Mouse (Mus musculus) liver, adult (tissue): ENCODE measurements at regions not wholly inside any gene's neighbourhood (a gene's known extent, or its start where the extent isn't known, plus 50 kb on each side); places are given as distances from the start of the nearest gene placed in this dataset.

Source experiments
- GATA4 ChIP-seq: IDR thresholded peaks from 2 replicates; pipeline ENCODE4 v1.6.1; 2014; ENCODE audit warnings: mild to moderate bottlenecking, low read length; ENCODE audit not compliant: insufficient replicate concordance

DNA sequence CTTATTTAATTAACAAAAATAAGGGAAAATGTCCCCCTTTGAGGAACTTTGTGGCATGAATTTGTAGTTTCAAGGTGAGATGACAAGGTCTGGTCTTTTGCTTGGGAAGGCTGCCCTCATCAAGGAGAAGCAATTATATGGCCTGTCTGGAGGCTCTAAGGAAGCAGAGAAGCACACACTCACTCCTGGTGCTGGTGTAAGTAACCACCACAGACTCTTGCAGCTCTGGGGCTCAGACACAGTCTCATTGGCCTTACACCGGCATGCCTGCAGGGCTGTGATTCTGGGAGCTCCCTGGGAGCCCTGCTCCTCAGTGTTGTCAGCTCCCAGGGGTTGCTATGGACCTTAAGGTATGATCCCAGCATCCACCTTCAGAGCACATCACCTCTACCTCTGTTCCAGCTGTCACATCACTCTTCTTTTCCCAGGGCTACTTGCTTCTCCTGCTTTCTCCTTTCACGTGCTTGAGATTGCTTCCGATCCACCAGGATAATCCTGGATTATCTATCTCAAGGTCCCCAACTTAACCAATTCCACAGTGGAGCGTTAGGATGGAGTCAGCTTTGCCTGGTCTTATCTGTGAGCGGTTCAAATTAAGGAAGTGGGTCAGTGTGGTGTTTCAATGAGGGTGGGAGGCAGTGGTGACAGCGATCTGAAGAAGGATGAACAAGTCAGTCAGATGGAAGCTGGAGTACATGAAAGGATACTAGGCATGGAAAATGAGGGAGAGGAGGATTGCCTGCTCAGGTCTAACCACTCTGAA, 96.0 kb upstream of the Clnk start:
- no peak for TF ChIP-seq GATA4

DNA sequence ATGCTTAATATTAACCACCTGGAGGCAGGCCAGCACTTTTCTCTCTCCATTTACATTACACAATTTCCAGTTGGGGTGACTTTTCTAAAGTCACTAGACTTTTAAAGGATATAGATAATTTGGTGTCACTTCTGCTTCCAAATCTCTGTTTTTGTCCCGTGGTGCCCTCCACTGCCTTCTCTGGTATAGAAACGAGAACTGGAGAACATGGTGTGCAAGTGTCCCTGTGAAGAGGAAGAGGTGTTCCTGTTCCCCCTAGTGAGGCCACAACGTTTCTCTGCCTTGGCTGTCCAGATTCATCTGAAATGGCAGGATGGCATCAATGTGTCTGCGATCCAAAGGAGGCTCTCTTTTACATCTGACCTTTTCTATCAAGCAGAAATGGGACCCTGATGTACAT, 93.9 kb upstream of the Clnk start:
- no peak for TF ChIP-seq GATA4

DNA sequence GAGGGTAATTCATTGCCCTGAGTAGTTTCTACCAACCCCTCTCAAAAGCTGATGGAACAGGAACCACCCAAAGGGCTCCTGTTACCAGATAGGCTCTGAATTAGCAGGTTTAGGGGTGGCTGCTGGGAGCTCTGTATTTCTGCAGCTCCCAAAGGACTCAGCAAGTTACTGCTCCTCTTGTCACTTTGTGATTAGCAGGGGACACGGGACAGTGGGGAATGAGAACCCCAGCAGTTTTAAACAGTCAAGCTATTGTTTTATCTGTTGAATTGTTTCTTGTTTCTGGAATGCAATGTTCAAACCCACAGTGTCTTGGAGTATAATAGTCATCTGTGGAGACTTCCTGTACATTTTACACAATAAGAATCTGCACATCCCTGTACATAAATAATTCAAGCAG, 90.4 kb upstream of the Clnk start:
- TF ChIP-seq GATA4, result no peak

DNA sequence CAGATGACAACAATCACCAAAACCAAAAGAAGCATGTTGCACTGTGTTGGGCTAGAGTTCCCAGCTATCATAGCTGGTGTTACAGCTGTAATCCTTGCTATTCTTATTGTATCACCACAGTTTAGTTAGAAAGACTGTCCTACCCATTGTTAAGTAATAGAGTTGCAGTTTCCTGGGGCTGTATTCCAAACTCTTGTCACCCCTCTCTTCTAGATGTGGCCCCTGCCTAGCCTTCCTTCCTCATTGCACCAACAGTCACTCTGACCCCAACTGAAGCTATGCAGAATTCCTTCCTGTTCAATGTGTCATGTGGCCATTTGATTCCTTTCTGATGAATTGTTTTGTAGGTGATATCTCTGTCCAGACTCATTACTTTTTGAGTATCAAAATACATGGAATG, 87.8 kb upstream of the Clnk start:
- no peak for TF ChIP-seq GATA4

DNA sequence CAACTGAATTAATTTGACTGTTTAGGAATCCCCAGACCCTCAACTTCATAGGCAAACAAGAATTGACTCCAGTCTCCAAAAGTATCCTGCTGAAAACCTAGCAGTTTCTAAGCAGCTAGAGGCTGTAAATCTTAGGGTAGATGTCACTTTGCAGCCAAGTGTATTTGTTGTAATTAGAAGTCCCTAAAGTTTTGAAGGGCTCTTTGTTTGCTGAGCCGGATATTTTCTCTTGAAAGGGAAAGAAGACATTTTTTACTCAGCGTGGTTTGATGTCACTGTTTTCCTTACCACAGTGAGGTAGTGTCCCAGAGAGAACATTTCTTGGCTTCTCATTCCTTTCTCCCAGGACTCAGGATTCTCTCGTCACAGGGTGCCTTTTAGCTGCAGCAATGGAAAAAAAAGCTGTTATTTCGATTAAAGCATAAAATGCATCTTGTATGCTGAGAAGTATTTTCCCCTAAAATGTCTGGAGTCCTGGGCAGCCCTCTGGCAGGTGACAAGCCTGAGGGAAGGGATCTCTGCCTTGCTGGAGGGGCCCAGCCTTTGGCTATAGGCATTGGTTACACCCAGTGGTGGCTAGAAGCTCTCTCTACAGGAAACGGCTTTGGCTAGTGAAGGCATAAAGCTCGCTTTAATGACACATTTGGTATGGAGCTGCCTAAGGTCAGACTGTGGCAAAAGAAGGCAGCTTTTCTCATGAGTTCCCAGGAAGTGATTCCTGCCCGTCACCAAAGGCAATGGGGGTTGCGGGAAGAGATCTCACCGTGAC, 74.1 kb upstream of the Clnk start:
- no peak for TF ChIP-seq GATA4

DNA sequence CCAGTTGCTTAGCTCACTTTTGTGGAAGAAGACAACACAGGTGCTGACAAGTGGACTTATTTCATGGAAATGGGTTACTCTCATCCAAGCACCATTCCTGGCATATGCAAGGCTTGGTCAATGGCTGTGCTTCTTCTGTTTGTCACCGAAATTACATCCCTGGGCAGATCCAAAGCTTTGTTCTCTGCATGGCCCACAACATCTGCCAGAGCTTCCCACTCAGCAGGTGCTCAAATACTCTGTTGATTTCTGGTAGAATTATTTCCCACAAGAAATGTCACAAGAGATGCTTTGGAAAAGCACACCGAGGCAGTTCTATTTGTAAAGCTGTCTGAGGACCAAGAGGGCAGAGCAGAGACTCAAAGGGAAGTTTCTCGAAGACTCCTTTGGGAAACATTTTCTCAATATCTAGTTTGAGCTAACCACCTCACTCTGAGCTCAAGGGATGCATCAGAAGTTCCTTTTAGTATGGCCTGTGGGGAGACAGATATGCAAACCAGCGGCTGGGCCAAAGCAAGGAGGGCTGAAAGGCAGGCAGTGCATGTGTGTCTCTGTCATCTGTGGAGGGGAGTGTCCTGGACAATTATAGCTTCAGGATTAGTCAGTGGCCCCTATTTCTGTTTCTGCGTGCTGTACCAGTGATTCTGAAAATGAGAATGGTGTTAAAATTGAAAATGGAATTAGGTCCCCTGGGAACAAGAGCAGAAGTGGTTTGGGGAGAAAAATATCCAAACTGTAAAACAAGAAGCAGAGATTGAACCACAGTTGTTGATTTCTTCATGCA, 69.5 kb upstream of the Clnk start:
- TF ChIP-seq GATA4, result no peak

DNA sequence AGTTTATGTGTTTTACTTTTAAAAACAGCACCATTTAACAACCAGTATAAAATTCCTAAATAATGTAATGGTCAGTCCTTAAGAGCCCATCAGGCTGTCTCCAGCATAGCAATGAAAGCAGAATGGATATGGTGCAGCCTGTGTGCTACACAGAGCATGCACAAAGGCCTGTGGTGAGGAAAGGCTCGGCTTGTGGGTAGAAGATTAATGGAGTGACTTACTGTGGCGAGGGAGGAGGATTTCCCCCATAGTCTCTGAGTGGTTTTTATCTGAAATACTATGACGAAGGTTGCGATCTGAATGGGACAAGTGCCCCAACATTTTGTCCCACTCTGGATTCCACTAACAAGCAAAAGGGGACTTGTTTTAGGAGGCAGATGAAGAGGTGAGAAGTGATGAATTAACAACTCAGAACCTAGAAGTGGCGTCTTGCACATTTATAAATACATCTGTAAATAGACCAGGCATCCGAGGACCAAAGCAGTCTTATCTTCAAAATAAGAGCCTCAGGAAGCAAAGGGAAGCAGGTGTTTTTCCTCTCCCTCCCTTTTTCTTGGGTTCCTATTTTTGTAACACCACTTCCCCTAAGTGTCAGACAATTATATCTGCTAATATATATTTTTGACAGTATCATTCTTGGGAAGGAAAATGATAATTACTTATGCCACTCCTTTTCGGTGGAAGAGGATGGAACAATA, 55.9 kb upstream of the Clnk start:
- no peak for TF ChIP-seq GATA4

DNA sequence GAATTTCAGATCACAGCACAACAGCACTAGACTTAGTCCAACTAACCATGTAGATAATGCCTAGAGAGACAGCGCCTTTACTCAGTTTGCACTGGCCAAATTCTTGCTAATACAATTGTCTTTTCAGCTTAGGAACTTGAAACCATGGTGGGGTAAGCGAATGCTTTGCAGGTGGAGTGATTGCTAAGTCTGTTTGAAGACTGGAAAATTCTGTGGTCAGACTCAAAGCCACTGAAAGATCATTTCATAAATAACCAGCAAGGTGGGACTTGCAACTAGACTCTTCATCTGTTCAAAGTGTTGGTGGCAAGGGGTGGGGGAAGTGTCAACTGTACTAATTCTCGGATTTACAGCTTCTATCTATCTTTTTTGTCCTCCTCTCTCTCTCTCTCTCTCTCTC, 50.4 kb upstream of the Clnk start:
- TF ChIP-seq GATA4, result no peak
